Mouse (Mus musculus) layer of hippocampus, adult 2 months (tissue): ENCODE data around the gene Mrps14. TPM values are rescaled to one million over a fixed set of nuclear protein-coding genes. Genes with fewer than 3 reads are reported as not detected.

Source experiments
- DNase-seq, 2 experiments: peaks; one replicate each; pipeline ENCODE4 v3.0.0; 2022; ENCODE audit warnings: low spot score in 2 of 2
- H3K27ac ChIP-seq: fragments of 200-600 bp; 2 replicates; pipeline ENCODE4 v1.8.1; 2022
- H3K4me3 ChIP-seq: fragments of 200-600 bp; 2 replicates; pipeline ENCODE4 v1.8.1; 2022; ENCODE audit warnings: mild to moderate bottlenecking
- CTCF ChIP-seq: fragments of 200-600 bp; conservative IDR thresholded peaks from 2 replicates; pipeline ENCODE4 v1.8.1; 2022; ENCODE audit warnings: antibody characterized with exemption, mild to moderate bottlenecking, moderate library complexity
- long read RNA-seq, 2 experiments: library from polyadenylated mRNA; stranded (forward); transcript quantifications; one replicate each; pipeline ENCODE4 v2.0.0; 2021; ENCODE audit warnings: borderline mapping rate in 2 of 2
- total RNA-seq, 2 experiments: library from RNA; stranded (reverse); gene quantifications; 2 replicates each; pipeline ENCODE4 v1.2.3; 2021

Mrps14 gene
- 10 to 100 TPM; 61.7 to 65.0 TPM for total RNA-seq
- long read RNA-seq, experiment 1, transcript Mrps14-203 (3 exons, 2,999 nt) = major isoform, 54 of 60 reads
- long read RNA-seq, experiment 1, partial matches to known transcripts = 0 of 60 reads
- long read RNA-seq, experiment 1, other reads (novel, unspliced or antisense) = 4 of 60 reads
- long read RNA-seq, experiment 2, transcript Mrps14-203 (3 exons, 2,999 nt) = major isoform, 101 of 108 reads
- long read RNA-seq, experiment 2, partial matches to known transcripts = 0 of 108 reads
- long read RNA-seq, experiment 2, other reads (novel, unspliced or antisense) = 6 of 108 reads

- H3K27ac ChIP-seq = peak within 1 kb of the TSS; percentile 92
- H3K4me3 ChIP-seq = peak within 1 kb of the TSS; percentile 95
- peak; percentile 97 to 99 for DNase-seq
- TF ChIP-seq CTCF = peak; percentile 91
Measured at GRCm38 (mm10) chr1:160194529-160195336, at the start of gene Mrps14. TSS of gene Mrps14 (plus strand) at chr1:160195215.

DNA sequence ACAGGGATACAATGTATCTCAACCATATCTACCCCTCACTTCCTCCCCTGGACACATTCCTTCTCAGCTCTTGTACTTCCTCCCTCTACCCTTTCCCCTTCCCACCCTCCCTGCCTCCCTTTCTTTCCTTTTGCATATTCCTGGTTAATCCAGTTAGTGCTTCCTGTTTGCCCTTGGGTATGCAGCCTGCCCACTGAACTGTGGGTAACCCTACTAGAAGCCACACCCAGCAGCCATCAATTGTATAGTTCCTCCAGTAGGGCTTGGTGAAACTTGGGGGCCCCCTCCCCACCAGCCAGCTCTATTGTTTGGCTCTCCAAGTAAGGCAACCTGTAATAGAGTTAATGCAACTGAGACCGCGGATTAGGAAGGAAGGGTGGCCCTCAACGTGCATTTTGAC, 49.4 kb upstream of the Mrps14 start:
- Histone ChIP-seq H3K27ac (no peak overlapping the region), H3K4me3 (no peak overlapping the region)
- no peak for DNase-seq
- no peak for TF ChIP-seq CTCF

- H3K4me3 ChIP-seq = no peak overlapping the region
- DNase-seq = no peak
- TF ChIP-seq CTCF = peak; percentile 26; the same call in 1 of the 2 replicates
- H3K27ac ChIP-seq = no peak overlapping the region
Measured at GRCm38 (mm10) chr1:160147274-160147673, 47.7 kb upstream of the Mrps14 start.

GRCm38 (mm10) chr1:160149291-160149906, 45.6 kb upstream of the Mrps14 start:
- H3K27ac ChIP-seq = peak overlapping the region; percentile 41; the same call in 1 of the 2 replicates
- 0 out of 2 replicates have a peak overlapping the region, but pooled peaks have one; percentile 4 for H3K4me3 ChIP-seq

GRCm38 (mm10) chr1:160150726-160151125, 44.3 kb upstream of the Mrps14 start:
- DNase-seq = no peak
- no peak for TF ChIP-seq CTCF
- Histone ChIP-seq H3K27ac (no peak overlapping the region), H3K4me3 (no peak overlapping the region)

More at GRCm38 (mm10) chr1:160149291-160149906, 45.6 kb upstream of the Mrps14 start:
- peak; percentile 30 to 79 for DNase-seq
- TF ChIP-seq CTCF = peak; percentile 24; the same call in 1 of the 2 replicates

GRCm38 (mm10) chr1:160153480-160153879, 41.5 kb upstream of the Mrps14 start, which contains the start of gene Tnn:
TSS of gene Tnn (minus strand) at chr1:160153580.
- DNase-seq = no peak
- no peak for TF ChIP-seq CTCF
- Histone ChIP-seq H3K27ac (no peak within 1 kb of the TSS), H3K4me3 (no peak within 1 kb of the TSS)

DNA sequence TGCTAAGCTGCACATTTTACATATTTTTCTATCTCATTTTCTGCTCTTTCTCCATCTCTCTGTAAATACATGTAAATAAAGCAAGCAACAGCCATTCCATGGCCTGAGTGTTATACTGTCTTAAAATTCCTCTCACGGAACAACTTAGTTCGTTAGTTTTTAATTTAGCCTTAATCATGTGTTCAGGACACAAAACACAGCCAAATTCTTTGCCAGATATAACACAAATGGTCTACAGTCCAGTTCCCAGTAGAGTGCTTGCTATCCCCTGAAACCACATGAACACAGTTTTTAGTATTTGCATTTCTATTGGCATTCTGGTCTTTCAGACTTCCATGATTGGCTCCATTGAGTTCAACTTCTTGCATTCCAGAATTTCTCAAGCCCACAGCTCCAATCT, 36.8 kb upstream of the Mrps14 start:
- TF ChIP-seq CTCF = no peak
- no peak for DNase-seq
- Histone ChIP-seq H3K27ac (no peak overlapping the region), H3K4me3 (no peak overlapping the region)

DNA sequence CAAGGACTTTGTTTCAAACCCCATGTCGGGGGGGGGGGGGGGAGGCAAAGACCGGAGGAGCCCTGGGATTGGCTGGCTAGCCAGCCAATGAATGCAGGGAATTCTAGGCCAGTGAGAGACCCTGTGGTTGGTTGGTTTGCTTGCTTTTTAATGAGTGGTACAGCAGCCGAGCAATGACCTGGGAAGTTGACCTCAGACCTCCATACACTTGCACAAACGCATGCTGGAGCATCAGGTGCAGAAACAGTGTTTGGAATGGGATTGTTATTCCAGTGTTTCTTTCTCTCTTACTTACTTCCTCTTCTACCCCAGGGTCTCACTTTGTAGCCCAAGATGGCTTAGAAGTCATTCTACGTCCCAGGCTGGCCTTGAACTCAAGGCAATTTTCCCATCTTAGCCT, 28.4 kb upstream of the Mrps14 start:
- H3K4me3 ChIP-seq = no peak overlapping the region
- H3K27ac ChIP-seq = no peak overlapping the region
- no peak for TF ChIP-seq CTCF
- no peak for DNase-seq

- H3K4me3 ChIP-seq = no peak overlapping the region
- no peak overlapping the region for H3K27ac ChIP-seq
- TF ChIP-seq CTCF = no peak
- DNase-seq = no peak
Measured at GRCm38 (mm10) chr1:160176903-160177302, 18.1 kb upstream of the Mrps14 start.

DNA sequence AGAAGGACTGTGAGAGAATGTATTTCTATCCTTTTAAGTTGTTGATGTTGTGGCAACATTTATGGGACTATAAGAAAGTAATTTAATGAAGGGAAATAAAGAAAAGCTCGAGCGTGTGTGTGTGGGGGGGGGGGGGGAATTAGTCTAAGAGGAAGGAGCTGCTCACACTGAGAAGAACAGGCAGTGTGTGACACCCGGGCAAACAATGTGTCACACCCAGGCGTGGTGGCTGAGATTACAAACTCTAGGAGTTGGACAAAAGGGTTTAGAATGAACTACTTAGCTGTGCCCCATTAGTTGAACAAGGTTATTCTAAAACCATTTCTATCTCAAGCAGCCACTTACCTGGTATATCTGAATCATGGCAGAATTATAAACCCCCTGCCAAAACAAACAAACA, 13.8 kb upstream of the Mrps14 start:
- no peak for DNase-seq
- no peak overlapping the region for H3K4me3 ChIP-seq
- H3K27ac ChIP-seq = no peak overlapping the region
- TF ChIP-seq CTCF = no peak

- peak; percentile 84 for TF ChIP-seq CTCF
- H3K4me3 ChIP-seq = no peak overlapping the region
- peak; percentile 42 to 52 for DNase-seq
- H3K27ac ChIP-seq = 0 out of 2 replicates have a peak overlapping the region, but pooled peaks have one; percentile 43
Measured at GRCm38 (mm10) chr1:160184506-160184905, 10.5 kb upstream of the Mrps14 start.

DNA sequence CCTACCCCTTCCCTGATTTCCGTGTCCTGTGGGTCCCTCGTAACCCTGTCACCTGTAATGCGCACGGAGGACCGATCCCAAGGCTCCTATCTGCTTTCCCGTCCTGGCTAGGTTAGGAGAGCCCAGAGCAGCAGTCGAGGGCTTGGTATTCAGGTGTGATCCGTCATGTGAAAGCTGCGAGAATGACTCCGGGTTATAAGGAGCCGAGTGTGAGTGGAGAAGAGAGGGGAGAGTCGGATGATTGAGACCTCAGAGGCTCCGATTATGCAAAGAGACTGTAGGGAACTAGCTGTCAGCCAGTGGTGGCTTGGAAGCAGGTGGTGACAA, 285 bp downstream of the Mrps14 start:
- H3K4me3 ChIP-seq = peak overlapping the region; percentile 95
- DNase-seq = no peak
- peak overlapping the region; percentile 92 for H3K27ac ChIP-seq
- TF ChIP-seq CTCF = no peak

DNA sequence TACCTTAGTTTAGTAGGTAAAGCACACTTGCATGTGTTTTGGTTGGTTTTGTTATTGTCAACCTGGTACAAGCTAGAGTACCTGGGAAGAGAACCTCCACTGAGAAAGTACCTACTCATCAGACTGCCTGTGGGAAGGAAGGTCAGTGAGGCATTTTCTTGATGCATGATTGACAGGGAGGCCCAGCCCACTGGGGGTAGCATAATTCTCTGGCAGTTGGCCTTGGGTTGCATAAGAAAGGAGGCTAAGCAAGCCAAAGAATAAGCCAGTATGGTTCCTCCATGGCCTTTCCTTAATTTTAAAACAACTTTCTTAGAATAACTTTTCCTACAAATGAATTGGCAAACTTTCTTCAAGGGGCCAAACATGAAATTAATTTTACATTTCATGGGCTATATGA, 10.5 kb downstream of the Mrps14 start:
- no peak overlapping the region for H3K4me3 ChIP-seq
- no peak overlapping the region for H3K27ac ChIP-seq
- no peak for TF ChIP-seq CTCF
- no peak for DNase-seq
